Mouse (Mus musculus) forebrain, embryonic 12.5 days (tissue): ENCODE data around the gene Serpinb11. TPM values are rescaled to one million over a fixed set of nuclear protein-coding genes. Genes with fewer than 3 reads are reported as not detected.

Experiments
- ATAC-seq: fragments of 200-750 bp; cut with Nextera tagmentation; 2 replicates; pipeline ENCODE4 v1.8.0; 2017; ENCODE audit warnings: moderate TSS enrichment; ENCODE audit not compliant: low FRiP score
- H3K27ac ChIP-seq: fragments of 300-500 bp; sonication (generic); 2 replicates; pipeline ENCODE4 v1.5.1; 2016; ENCODE audit warnings: mild to moderate bottlenecking
- H3K27me3 ChIP-seq: fragments of 300-500 bp; sonication (generic); 2 replicates; pipeline ENCODE4 v1.6.1; 2016; ENCODE audit warnings: mild to moderate bottlenecking
- H3K36me3 ChIP-seq: fragments of 300-500 bp; sonication (generic); replicated peaks from 2 replicates; pipeline ENCODE4 v1.6.1; 2016; ENCODE audit warnings: mild to moderate bottlenecking
- H3K4me1 ChIP-seq: fragments of 300-500 bp; sonication (generic); 2 replicates; pipeline ENCODE4 v1.6.1; 2016
- H3K4me2 ChIP-seq: fragments of 300-500 bp; sonication (generic); 2 replicates; pipeline ENCODE4 v1.6.1; 2016; ENCODE audit warnings: mild to moderate bottlenecking, moderate library complexity
- H3K4me3 ChIP-seq: fragments of 300-500 bp; sonication (generic); replicated peaks from 2 replicates; pipeline ENCODE4 v1.5.1; 2016; ENCODE audit warnings: mild to moderate bottlenecking
- H3K9ac ChIP-seq: fragments of 300-500 bp; sonication (generic); 2 replicates; pipeline ENCODE4 v1.6.1; 2016; ENCODE audit warnings: mild to moderate bottlenecking
- H3K9me3 ChIP-seq: fragments of 300-500 bp; sonication (generic); 2 replicates; pipeline ENCODE4 v1.6.1; 2016
- WGBS: fragments of 180-500 bp; shearing (Covaris S2); methylation state at CpG from one replicate; pipeline ENCODE4 v1.1.7; 2016; 5-methylcytosine and 5-hydroxymethylcytosine counted together
- polyA plus RNA-seq: library from polyadenylated mRNA; unstranded; fragments of >200 nt; fragmentation: Nextera tagmentation; extraction: Ambion mirVana; gene quantifications from 2 replicates; pipeline ENCODE4 v1.2.1, GENCODE M21; 2016

The Serpinb11 gene
- not detected in 2 replicates for polyA plus RNA-seq

DNA sequence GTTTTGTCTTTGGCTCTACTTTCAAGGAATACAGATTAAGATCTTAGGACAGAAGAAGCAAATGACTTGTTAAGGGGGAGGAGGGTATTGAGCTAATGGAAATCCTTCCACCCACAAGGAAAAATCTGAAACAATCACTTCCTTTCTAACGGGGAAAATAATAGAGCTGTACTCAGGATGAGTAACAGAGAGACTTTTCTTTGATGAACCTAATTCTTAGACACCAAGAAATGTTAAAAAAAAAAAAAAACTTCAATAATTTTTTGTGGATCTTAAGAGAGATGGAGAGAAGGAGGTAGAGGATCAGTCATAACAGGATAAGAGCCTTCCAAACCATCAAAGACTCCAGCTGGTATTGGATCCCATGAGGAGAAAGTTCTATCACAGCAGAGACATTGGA is at the start of gene Serpinb11:
Serpinb11 (plus strand) TSS at position 301 of the 400 bp plus-strand sequence.
- Histone ChIP-seq H3K4me2 (no peak within 1 kb of the TSS), H3K4me1 (no peaks in the 10 kb centered on the region), H3K4me3 (no peak within 1 kb of the TSS), H3K36me3 (no peaks in the 10 kb centered on the region), H3K27ac (no peak within 1 kb of the TSS), H3K27me3 (no peaks in the 10 kb centered on the region), H3K9ac (no peak within 1 kb of the TSS), H3K9me3 (no peaks in the 10 kb centered on the region)
- no peak for ATAC-seq
- 41% methylated on average over 1 of the region's 1 CpGs for WGBS

GRCm38 (mm10) chr1:107345979-107346378 is 15.0 kb upstream of the Serpinb11 start:
- H3K9me3 ChIP-seq: no peaks in the 10 kb centered on the region
- H3K4me1 ChIP-seq: no peaks in the 10 kb centered on the region
- no peak overlapping the region for H3K4me2 ChIP-seq
- H3K36me3 ChIP-seq: no peaks in the 10 kb centered on the region
- H3K27ac ChIP-seq: no peak overlapping the region
- no peak overlapping the region for H3K4me3 ChIP-seq
- no peak overlapping the region for H3K9ac ChIP-seq
- H3K27me3 ChIP-seq: no peaks in the 10 kb centered on the region
- no peak for ATAC-seq

- no peaks in the 10 kb centered on the region for H3K36me3 ChIP-seq
- 92% methylated on average over 2 of the region's 2 CpGs for WGBS
- H3K9me3 ChIP-seq: no peaks in the 10 kb centered on the region
- H3K9ac ChIP-seq: no peak overlapping the region
- H3K4me2 ChIP-seq: no peak overlapping the region
- H3K27me3 ChIP-seq: no peaks in the 10 kb centered on the region
- no peak for ATAC-seq
- no peaks in the 10 kb centered on the region for H3K4me1 ChIP-seq
- no peak overlapping the region for H3K27ac ChIP-seq
- no peak overlapping the region for H3K4me3 ChIP-seq
Observed at GRCm38 (mm10) chr1:107346788-107347187, 14.2 kb upstream of the Serpinb11 start.

- no peak overlapping the region for H3K4me3 ChIP-seq
- H3K4me1 ChIP-seq: no peaks in the 10 kb centered on the region
- 55% methylated on average over 3 of the region's 3 CpGs for WGBS
- no peaks in the 10 kb centered on the region for H3K36me3 ChIP-seq
- ATAC-seq: no peak
- no peaks in the 10 kb centered on the region for H3K27me3 ChIP-seq
- H3K4me2 ChIP-seq: no peak overlapping the region
- no peak overlapping the region for H3K27ac ChIP-seq
- H3K9me3 ChIP-seq: no peaks in the 10 kb centered on the region
- no peak overlapping the region for H3K9ac ChIP-seq
Observed at GRCm38 (mm10) chr1:107350392-107350791, 10.6 kb upstream of the Serpinb11 start.

DNA sequence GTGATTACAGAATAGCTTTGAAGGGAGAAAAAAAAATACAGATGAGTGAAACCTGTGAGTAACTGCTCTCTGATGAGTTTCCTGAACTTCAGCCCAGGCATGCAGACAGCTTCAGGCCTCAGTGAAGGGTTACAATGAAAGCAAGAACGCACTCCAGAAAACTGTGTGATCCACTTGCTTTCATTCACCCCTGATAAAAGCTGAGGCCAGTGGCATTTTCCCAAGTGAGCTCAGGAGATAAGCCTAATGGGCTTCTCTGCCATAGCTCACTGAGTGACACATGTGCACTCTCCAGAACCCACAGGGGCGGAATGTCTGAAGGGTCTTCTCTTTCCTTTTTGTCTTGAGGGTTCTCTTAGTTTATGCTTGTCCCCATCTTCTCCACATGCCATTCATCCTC is 9.9 kb upstream of the Serpinb11 start:
- Histone ChIP-seq H3K4me3 (no peak overlapping the region), H3K36me3 (no peaks in the 10 kb centered on the region), H3K27ac (no peak overlapping the region), H3K27me3 (no peaks in the 10 kb centered on the region), H3K4me1 (no peaks in the 10 kb centered on the region), H3K9ac (no peak overlapping the region), H3K4me2 (no peak overlapping the region), H3K9me3 (no peaks in the 10 kb centered on the region)
- ATAC-seq: no peak
- 75% methylated on average over 2 of the region's 2 CpGs for WGBS

GRCm38 (mm10) chr1:107353046-107353445 is 8.0 kb upstream of the Serpinb11 start:
- Histone ChIP-seq H3K4me2 (no peak overlapping the region), H3K36me3 (no peaks in the 10 kb centered on the region), H3K9ac (no peak overlapping the region), H3K27ac (no peak overlapping the region), H3K4me1 (no peaks in the 10 kb centered on the region), H3K27me3 (no peaks in the 10 kb centered on the region), H3K4me3 (no peak overlapping the region), H3K9me3 (no peaks in the 10 kb centered on the region)
- WGBS: 45% methylated on average over 3 of the region's 3 CpGs
- ATAC-seq: no peak

- H3K4me2 ChIP-seq: no peak overlapping the region
- ATAC-seq: no peak
- no peaks in the 10 kb centered on the region for H3K4me1 ChIP-seq
- no peaks in the 10 kb centered on the region for H3K9me3 ChIP-seq
- no peak overlapping the region for H3K27ac ChIP-seq
- no peaks in the 10 kb centered on the region for H3K36me3 ChIP-seq
- 57% methylated on average over 7 of the region's 7 CpGs for WGBS
- H3K27me3 ChIP-seq: no peaks in the 10 kb centered on the region
- no peak overlapping the region for H3K9ac ChIP-seq
- H3K4me3 ChIP-seq: no peak overlapping the region
Observed at GRCm38 (mm10) chr1:107365973-107366372, 5.0 kb downstream of the Serpinb11 start.

GRCm38 (mm10) chr1:107368944-107369343 is 7.9 kb downstream of the Serpinb11 start:
- H3K27ac ChIP-seq: no peak overlapping the region
- H3K36me3 ChIP-seq: no peaks in the 10 kb centered on the region
- no peaks in the 10 kb centered on the region for H3K9me3 ChIP-seq
- no peak for ATAC-seq
- H3K27me3 ChIP-seq: no peaks in the 10 kb centered on the region
- no peak overlapping the region for H3K4me3 ChIP-seq
- H3K4me1 ChIP-seq: no peaks in the 10 kb centered on the region
- 81% methylated on average over 2 of the region's 2 CpGs for WGBS
- no peak overlapping the region for H3K4me2 ChIP-seq
- H3K9ac ChIP-seq: no peak overlapping the region

DNA sequence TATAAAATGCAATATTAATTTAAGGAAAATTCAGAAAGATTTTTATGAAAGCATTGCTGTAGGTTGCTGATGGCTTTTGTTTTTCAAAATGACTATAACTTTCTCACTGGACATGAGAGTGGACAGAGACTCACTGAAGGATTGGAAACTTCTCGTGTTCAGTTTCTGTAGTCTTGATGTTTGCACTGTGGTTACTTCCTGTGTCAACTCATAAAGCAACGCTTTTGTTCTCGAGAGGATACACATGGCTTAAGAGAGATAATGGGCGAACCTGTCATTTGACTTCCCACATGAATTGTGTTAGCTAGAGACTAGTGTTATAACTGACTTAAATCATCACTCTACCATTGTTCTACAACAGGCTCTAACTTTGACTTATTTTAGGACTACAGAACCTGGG is 16.0 kb downstream of the Serpinb11 start:
- H3K36me3 ChIP-seq: no peaks in the 10 kb centered on the region
- WGBS: 85% methylated on average over 4 of the region's 4 CpGs
- no peaks in the 10 kb centered on the region for H3K27me3 ChIP-seq
- H3K9me3 ChIP-seq: no peaks in the 10 kb centered on the region
- no peak overlapping the region for H3K4me2 ChIP-seq
- ATAC-seq: no peak
- H3K27ac ChIP-seq: no peak overlapping the region
- H3K4me3 ChIP-seq: no peak overlapping the region
- H3K4me1 ChIP-seq: no peaks in the 10 kb centered on the region
- no peak overlapping the region for H3K9ac ChIP-seq

- H3K9ac ChIP-seq: no peak overlapping the region
- ATAC-seq: no peak
- H3K4me3 ChIP-seq: no peak overlapping the region
- no peaks in the 10 kb centered on the region for H3K9me3 ChIP-seq
- H3K4me2 ChIP-seq: no peak overlapping the region
- H3K36me3 ChIP-seq: no peaks in the 10 kb centered on the region
- no peak overlapping the region for H3K27ac ChIP-seq
- no peaks in the 10 kb centered on the region for H3K27me3 ChIP-seq
- H3K4me1 ChIP-seq: no peaks in the 10 kb centered on the region
Observed at GRCm38 (mm10) chr1:107378368-107378767, 17.4 kb downstream of the Serpinb11 start.

DNA sequence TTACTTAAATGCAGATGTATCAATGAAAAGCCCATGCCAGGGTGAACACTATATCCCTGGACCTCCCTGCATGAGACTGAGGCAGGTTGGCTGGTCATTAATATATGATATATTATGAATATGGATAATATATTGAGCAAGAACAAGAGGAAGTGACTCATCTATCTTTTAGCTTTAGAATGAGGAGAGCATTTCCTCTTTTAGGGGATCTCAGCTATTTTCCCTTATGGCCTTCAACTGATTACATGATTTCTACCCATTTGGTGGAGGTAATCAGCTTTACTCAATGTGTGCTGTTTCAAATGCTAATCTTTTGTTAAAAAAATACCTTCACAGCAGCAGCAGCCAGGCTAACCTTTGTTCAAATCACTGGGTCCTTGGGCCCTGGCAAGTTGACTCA is 20.5 kb downstream of the Serpinb11 start:
- Histone ChIP-seq H3K9ac (no peak overlapping the region), H3K4me3 (no peak overlapping the region), H3K9me3 (no peaks in the 10 kb centered on the region), H3K27ac (no peak overlapping the region), H3K4me2 (no peak overlapping the region), H3K27me3 (no peaks in the 10 kb centered on the region), H3K4me1 (no peaks in the 10 kb centered on the region), H3K36me3 (no peaks in the 10 kb centered on the region)
- ATAC-seq: no peak

DNA sequence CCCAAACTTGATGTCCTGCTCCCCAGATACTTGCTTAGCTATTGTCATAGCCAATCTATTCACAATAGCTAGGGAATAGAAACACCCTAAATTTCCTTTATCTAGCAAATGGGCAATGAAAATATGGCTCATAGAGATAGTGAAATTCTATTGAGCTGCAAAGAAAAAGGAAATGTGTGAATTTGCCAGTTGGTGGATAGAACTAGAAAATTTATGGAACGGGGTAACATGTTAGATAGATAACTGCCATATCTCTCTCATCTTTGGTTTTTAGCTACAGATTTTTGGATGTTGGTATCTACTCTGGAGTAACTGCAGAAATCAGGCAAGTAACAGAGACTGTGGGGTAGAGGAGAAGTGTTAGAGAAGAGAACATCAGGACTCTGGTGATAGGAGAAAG is 21.4 kb downstream of the Serpinb11 start:
- no peak for ATAC-seq
- Histone ChIP-seq H3K9me3 (no peaks in the 10 kb centered on the region), H3K4me2 (no peak overlapping the region), H3K36me3 (no peaks in the 10 kb centered on the region), H3K27ac (no peak overlapping the region), H3K4me1 (no peaks in the 10 kb centered on the region), H3K27me3 (no peaks in the 10 kb centered on the region), H3K4me3 (no peak overlapping the region), H3K9ac (no peak overlapping the region)
- 93% methylated on average over 1 of the region's 1 CpGs for WGBS

- ATAC-seq: no peak
- Histone ChIP-seq H3K36me3 (no peaks in the 10 kb centered on the region), H3K9ac (no peak overlapping the region), H3K4me3 (no peak overlapping the region), H3K27ac (no peak overlapping the region), H3K4me2 (no peak overlapping the region), H3K4me1 (no peaks in the 10 kb centered on the region), H3K9me3 (no peaks in the 10 kb centered on the region), H3K27me3 (no peaks in the 10 kb centered on the region)
- 91% methylated on average over 9 of the region's 9 CpGs for WGBS
Observed at GRCm38 (mm10) chr1:107384532-107384931, 23.5 kb downstream of the Serpinb11 start.

DNA sequence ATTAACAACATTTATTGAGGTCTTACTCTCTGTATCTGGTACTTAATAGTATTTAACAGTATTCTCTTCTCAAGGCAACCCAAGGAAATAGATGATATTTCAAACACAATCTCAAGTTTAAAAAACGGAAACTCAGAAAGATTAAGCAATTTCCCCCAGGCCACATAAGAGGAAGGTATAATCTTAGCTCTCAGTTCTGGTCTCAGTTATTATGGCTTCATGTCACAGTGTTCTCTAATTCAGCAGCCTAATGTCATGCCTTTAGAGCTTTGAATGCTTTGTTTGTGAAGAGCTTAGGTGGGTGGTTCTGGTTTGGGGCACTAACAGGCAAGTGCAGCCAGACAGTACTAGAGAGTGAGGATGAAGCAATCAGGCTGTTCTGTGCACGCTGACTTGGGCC is 28.8 kb downstream of the Serpinb11 start:
- no peaks in the 10 kb centered on the region for H3K36me3 ChIP-seq
- no peaks in the 10 kb centered on the region for H3K4me1 ChIP-seq
- no peak overlapping the region for H3K27ac ChIP-seq
- no peaks in the 10 kb centered on the region for H3K9me3 ChIP-seq
- no peak overlapping the region for H3K4me3 ChIP-seq
- ATAC-seq: no peak
- no peaks in the 10 kb centered on the region for H3K27me3 ChIP-seq
- no peak overlapping the region for H3K9ac ChIP-seq
- no peak overlapping the region for H3K4me2 ChIP-seq
- WGBS: 81% methylated on average over 2 of the region's 2 CpGs
